Mouse (Mus musculus) stomach, postnatal 0 days (tissue): ENCODE data around the gene Ptprq.

Experiments used
- CTCF ChIP-seq: IDR thresholded peaks from 2 replicates; pipeline ENCODE4 v1.5.1; 2016; ENCODE audit warnings: antibody characterized with exemption, low read depth, mild to moderate bottlenecking, moderate library complexity
- EP300 ChIP-seq: optimal IDR thresholded peaks from 2 replicates; pipeline ENCODE3; 2016; ENCODE audit warnings: antibody characterized with exemption

DNA sequence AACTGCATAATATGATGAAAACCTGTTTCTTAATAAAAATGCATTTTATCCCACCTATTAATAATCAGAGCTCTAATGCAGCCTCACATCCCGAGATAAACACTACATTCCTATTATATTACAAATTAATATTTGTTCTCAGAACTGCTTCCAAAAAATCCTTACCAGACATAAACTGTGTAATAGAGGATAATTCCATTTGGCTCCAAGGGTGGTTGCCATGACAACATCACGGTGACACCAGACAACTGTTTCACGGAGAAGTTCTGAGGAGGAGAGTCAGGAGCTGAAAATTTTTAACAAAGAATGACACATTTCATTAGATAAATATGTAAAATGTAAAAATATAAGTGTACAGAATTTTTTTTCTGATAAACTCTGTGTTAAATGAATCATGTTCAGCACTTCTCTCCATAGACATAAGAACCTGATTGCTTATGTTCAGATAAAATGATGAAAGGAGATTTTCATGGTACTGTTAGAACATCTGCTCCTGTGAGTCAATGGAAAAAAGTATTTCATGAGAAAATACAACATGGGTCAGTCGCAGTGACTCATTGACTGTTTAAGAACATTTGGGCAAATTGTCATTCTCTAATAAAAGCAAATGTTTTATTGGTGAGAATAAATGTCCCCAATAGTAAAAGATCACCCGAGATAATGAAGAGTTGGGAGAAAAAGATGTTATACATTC lies 57.3 kb downstream of the Ptprq start:
- TF ChIP-seq EP300, result no peak
- no peak for TF ChIP-seq CTCF
